Mouse (Mus musculus) myocyte (in vitro differentiated cells): ENCODE measurements around the gene Clec10a.

ENCODE experiments used
- CEBPB ChIP-seq: IDR thresholded peaks from 2 replicates; pipeline ENCODE4 v1.6.1; 2011; ENCODE audit warnings: mild to moderate bottlenecking, moderate library complexity; ENCODE audit not compliant: poor library complexity, insufficient read depth, severe bottlenecking
- E2F4 ChIP-seq: IDR thresholded peaks from one replicate; pipeline ENCODE4 v1.6.1; 2011; ENCODE audit warnings: mild to moderate bottlenecking, control low read depth, moderate library complexity; ENCODE audit not compliant: insufficient read depth
- MAX ChIP-seq: IDR thresholded peaks from one replicate; pipeline ENCODE4 v1.6.1; 2011; ENCODE audit warnings: low read depth, mild to moderate bottlenecking, control low read depth
- POLR2A ChIP-seq: IDR thresholded peaks from one replicate; pipeline ENCODE4 v1.6.1; 2011; ENCODE audit warnings: low read depth, mild to moderate bottlenecking, control low read depth, moderate library complexity; ENCODE audit not compliant: insufficient read length
- POLR2AphosphoS2 ChIP-seq: IDR thresholded peaks from one replicate; pipeline ENCODE4 v1.6.1; 2011; ENCODE audit warnings: low read depth, control low read depth; ENCODE audit not compliant: insufficient read length
- USF1 ChIP-seq: IDR thresholded peaks from one replicate; pipeline ENCODE4 v1.6.1; 2011; ENCODE audit warnings: low read depth, mild to moderate bottlenecking, control low read depth, moderate library complexity

DNA sequence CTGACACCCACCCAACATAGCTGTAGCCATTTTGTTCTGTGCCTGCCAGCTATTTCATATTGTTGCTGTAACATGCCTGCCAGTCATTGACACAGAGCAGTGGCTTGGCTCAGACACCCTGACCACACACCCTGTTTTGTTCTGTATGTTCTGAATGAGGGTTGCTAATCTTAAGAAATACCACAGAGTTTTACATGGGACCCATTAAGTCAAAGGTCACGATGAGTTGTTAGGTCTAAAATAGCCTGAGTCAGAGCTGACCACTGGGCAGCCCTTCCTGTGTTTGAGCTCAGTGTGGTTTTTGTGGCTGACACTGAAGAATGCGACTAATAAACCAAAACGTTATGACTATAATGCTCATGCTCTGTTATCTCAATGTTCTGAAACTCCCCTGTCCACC, 42.3 kb downstream of the Clec10a start:
- TF ChIP-seq POLR2A = no peak
- TF ChIP-seq E2F4 = no peak
- no peak for TF ChIP-seq USF1
- TF ChIP-seq POLR2AphosphoS2 = no peak
- TF ChIP-seq MAX = no peak
- peak; percentile 91 for TF ChIP-seq CEBPB
